Mouse (Mus musculus): ENCODE measurements around the gene 4930426L09Rik. TPM values are rescaled to one million over a fixed set of nuclear protein-coding genes. Genes with fewer than 3 reads are reported as not detected.

Gene 4930426L09Rik
- polyA plus RNA-seq, 1 experiment from 2014 or later = 0.27 TPM

DNA sequence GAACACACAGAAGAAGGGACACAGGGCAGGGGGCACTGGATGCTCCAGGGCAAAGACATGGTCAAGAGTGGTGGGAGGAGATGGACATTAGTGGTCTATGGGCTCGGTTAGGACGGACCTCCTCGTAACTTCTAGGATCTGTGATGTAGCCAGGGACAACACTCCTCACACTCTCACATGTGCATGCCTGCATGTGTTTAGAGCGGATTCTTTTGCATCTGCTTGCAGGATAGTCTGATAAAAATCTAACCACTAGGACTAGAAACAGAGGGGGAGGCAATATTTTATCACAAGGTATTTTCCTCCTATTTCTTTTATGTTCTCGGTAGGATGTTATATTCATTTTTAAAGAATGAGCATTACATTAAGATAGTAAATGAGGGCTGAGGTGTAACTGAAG, 38.6 kb upstream of the 4930426L09Rik start:
- no peak for ATAC-seq
- no peak overlapping the region for H3K9ac ChIP-seq (ENCODE audit: low read depth, low read length)
- no peaks in the 10 kb centered on the region for H3K36me3 ChIP-seq (ENCODE audit: control insufficient read depth, insufficient read depth)
- H3K9me3 ChIP-seq (ENCODE audit: control insufficient read depth) = no peaks in the 10 kb centered on the region
- 94% methylated on average over 5 of the region's 5 CpGs for WGBS
- no peak overlapping the region for H3K4me2 ChIP-seq (replicated peaks; ENCODE audit: low read depth)
- H3K4me1 ChIP-seq (replicated peaks; ENCODE audit: control insufficient read depth, insufficient read depth, low read length) = no peaks in the 10 kb centered on the region
- H3K27ac ChIP-seq (ENCODE audit: low read depth, low read length) = no peak overlapping the region
- TF ChIP-seq CTCF (IDR thresholded peaks at IDR 0.05; ENCODE audit: low read depth) = no peak
- H3K27me3 ChIP-seq (replicated peaks; ENCODE audit: control insufficient read depth, insufficient read depth, low read length) = no peaks in the 10 kb centered on the region
- H3K4me3 ChIP-seq (ENCODE audit: low read depth, low read length) = no peak overlapping the region

DNA sequence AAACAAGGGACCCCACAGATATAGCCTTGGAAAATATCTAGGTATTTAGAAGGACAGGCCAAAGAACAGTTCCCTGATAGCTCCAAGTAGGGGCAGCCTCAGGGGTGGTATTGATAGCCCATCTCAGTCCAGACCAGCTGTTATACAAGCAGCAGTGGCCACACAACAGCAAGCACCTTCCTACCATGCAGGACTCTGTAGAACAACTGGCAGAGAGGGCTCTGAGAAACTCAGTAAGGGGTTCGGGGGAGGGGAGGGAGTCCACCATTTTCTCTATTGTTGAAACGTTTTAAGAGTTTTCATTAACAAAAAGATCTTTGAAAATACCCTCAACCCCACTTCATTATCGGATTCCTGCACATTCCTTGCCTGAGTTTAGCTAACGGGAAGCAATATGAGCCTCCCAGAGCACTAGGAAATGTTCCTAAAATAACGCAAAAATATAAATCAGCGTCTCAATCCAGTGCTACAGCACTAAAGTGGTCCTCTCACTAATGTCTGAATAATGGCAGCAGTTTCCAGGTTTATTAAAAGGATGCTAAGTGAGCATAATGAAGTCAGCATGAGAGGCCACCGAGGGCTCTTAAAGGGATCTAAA, 37.7 kb upstream of the 4930426L09Rik start:
- H3K4me1 ChIP-seq (replicated peaks; ENCODE audit: control insufficient read depth, insufficient read depth, low read length) = no peaks in the 10 kb centered on the region
- H3K9ac ChIP-seq (ENCODE audit: low read depth, low read length) = no peak overlapping the region
- no peak for TF ChIP-seq CTCF (IDR thresholded peaks at IDR 0.05; ENCODE audit: low read depth)
- no peak for ATAC-seq
- no peak overlapping the region for H3K27ac ChIP-seq (ENCODE audit: low read depth, low read length)
- H3K27me3 ChIP-seq (replicated peaks; ENCODE audit: control insufficient read depth, insufficient read depth, low read length) = no peaks in the 10 kb centered on the region
- H3K9me3 ChIP-seq (ENCODE audit: control insufficient read depth) = no peaks in the 10 kb centered on the region
- H3K36me3 ChIP-seq (ENCODE audit: control insufficient read depth, insufficient read depth) = no peaks in the 10 kb centered on the region
- 59% methylated on average over 7 of the region's 7 CpGs for WGBS
- no peak overlapping the region for H3K4me3 ChIP-seq (ENCODE audit: low read depth, low read length)
- no peak overlapping the region for H3K4me2 ChIP-seq (replicated peaks; ENCODE audit: low read depth)

DNA sequence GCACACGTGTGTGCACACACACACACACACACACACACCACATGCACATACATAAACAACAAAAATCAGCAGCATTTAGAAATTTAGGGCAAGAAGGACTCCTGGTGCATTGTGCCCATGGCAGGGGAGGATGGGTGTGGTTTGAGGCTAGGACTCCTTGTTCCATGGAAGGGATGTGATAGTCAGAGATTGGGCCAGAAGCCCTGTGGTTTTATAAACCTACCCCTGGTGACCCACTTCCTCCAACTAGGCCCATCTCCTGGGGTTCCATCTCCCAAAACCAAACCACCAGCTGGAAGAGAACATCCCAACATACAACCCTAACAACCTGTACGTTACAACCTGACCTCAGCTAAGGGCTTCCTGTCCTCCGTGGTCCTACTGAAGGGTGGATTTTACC, 35.6 kb upstream of the 4930426L09Rik start:
- WGBS = 80% methylated on average over 3 of the region's 3 CpGs
- no peak overlapping the region for H3K9ac ChIP-seq (ENCODE audit: low read depth, low read length)
- H3K4me2 ChIP-seq (replicated peaks; ENCODE audit: low read depth) = no peak overlapping the region
- no peaks in the 10 kb centered on the region for H3K27me3 ChIP-seq (replicated peaks; ENCODE audit: control insufficient read depth, insufficient read depth, low read length)
- no peak overlapping the region for H3K4me3 ChIP-seq (ENCODE audit: low read depth, low read length)
- no peak for TF ChIP-seq CTCF (IDR thresholded peaks at IDR 0.05; ENCODE audit: low read depth)
- no peaks in the 10 kb centered on the region for H3K9me3 ChIP-seq (ENCODE audit: control insufficient read depth)
- H3K27ac ChIP-seq (ENCODE audit: low read depth, low read length) = no peak overlapping the region
- H3K4me1 ChIP-seq (replicated peaks; ENCODE audit: control insufficient read depth, insufficient read depth, low read length) = no peaks in the 10 kb centered on the region
- ATAC-seq = no peak
- no peaks in the 10 kb centered on the region for H3K36me3 ChIP-seq (ENCODE audit: control insufficient read depth, insufficient read depth)

DNA sequence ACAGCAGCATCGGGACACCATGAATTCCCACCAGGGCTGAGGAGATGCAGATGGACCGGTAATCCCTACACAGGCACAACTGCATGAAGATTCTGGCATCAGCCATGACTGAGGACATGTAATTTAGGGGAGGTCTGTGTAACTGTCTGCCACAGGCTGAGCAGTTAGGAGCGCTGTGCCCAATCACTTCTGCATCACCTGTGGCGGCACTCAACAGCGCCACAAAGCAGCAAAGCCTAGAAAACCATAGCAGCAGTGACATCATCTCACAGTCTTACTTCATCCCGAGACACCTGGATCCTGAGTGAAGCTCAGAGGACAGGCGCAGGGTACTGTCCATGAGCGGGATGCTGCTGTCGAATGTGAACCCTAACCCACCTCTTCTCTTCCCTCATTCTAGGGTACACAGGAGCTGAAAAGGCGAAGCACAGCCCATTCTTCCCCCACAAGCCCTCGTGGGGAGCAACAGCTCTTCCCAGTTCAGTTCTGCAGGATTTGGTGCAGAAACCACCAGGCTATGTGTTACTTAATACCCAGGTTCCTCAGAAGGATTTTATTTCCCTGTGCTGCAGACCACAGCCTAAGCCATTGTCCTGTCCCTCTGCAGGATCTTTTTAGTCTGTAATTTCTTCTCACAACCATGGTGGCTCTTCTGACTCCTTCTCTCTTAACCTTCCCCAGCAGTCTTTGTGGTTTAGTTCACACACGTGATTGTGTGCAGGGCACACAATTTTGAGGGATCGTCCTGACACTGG, 34.7 kb upstream of the 4930426L09Rik start:
- Histone ChIP-seq H3K27me3 (replicated peaks; ENCODE audit: control insufficient read depth, insufficient read depth, low read length) (no peaks in the 10 kb centered on the region), H3K36me3 (ENCODE audit: control insufficient read depth, insufficient read depth) (no peaks in the 10 kb centered on the region), H3K4me1 (replicated peaks; ENCODE audit: control insufficient read depth, insufficient read depth, low read length) (no peaks in the 10 kb centered on the region), H3K4me3 (ENCODE audit: low read depth, low read length) (no peak overlapping the region), H3K9me3 (ENCODE audit: control insufficient read depth) (no peaks in the 10 kb centered on the region), H3K27ac (ENCODE audit: low read depth, low read length) (no peak overlapping the region), H3K4me2 (replicated peaks; ENCODE audit: low read depth) (no peak overlapping the region), H3K9ac (ENCODE audit: low read depth, low read length) (no peak overlapping the region)
- ATAC-seq = no peak
- 86% methylated on average over 13 of the region's 13 CpGs for WGBS
- TF ChIP-seq CTCF (IDR thresholded peaks at IDR 0.05; ENCODE audit: low read depth) = no peak

DNA sequence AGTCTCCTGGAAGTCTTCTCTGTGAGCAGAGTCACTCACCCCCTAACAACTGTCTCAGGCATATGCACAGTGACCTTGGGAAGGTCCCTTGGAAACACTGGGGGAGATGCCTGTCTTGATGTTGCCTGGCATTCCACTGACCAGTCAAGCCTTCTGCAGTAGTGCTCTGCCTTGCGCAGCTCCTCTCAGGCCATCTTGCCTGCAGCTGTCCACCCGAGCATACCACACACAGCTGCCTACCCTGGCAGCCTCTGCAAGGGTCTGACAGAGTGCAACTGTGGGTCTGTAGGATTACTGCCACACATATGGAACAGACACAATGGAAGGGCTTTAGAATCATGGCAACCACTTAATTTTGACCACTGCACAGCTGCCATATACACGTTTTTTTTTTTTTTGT, 33.0 kb upstream of the 4930426L09Rik start:
- Histone ChIP-seq H3K27me3 (replicated peaks; ENCODE audit: control insufficient read depth, insufficient read depth, low read length) (no peaks in the 10 kb centered on the region), H3K27ac (ENCODE audit: low read depth, low read length) (no peak overlapping the region), H3K4me3 (ENCODE audit: low read depth, low read length) (no peak overlapping the region), H3K4me2 (replicated peaks; ENCODE audit: low read depth) (no peak overlapping the region), H3K9me3 (ENCODE audit: control insufficient read depth) (no peaks in the 10 kb centered on the region), H3K9ac (ENCODE audit: low read depth, low read length) (no peak overlapping the region), H3K4me1 (replicated peaks; ENCODE audit: control insufficient read depth, insufficient read depth, low read length) (no peaks in the 10 kb centered on the region), H3K36me3 (ENCODE audit: control insufficient read depth, insufficient read depth) (no peaks in the 10 kb centered on the region)
- WGBS = 76% methylated on average over 3 of the region's 3 CpGs
- no peak for TF ChIP-seq CTCF (IDR thresholded peaks at IDR 0.05; ENCODE audit: low read depth)
- no peak for ATAC-seq

DNA sequence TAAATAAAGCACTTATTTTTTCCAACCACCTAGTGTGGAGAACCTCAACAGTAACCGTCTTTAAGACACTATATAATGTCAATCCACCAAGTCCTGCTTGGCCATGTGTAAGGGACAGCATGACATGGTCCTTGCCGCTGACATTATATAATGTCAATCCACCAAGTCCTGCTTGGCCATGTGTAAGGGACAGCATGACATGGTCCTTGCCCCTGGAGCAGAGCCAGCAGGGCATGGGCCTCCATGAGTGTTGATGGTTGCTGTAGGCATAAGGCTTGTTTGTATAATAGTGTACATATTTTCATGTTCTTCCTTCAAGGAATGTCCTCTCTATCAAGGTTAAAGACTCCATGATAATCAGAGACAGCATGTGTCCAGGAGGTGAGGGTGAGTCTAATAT, 32.2 kb upstream of the 4930426L09Rik start:
- Histone ChIP-seq H3K4me2 (replicated peaks; ENCODE audit: low read depth) (no peak overlapping the region), H3K9ac (ENCODE audit: low read depth, low read length) (no peak overlapping the region), H3K9me3 (ENCODE audit: control insufficient read depth) (no peaks in the 10 kb centered on the region), H3K36me3 (ENCODE audit: control insufficient read depth, insufficient read depth) (no peaks in the 10 kb centered on the region), H3K4me1 (replicated peaks; ENCODE audit: control insufficient read depth, insufficient read depth, low read length) (no peaks in the 10 kb centered on the region), H3K27ac (ENCODE audit: low read depth, low read length) (no peak overlapping the region), H3K4me3 (ENCODE audit: low read depth, low read length) (no peak overlapping the region), H3K27me3 (replicated peaks; ENCODE audit: control insufficient read depth, insufficient read depth, low read length) (no peaks in the 10 kb centered on the region)
- 94% methylated on average over 2 of the region's 2 CpGs for WGBS
- no peak for TF ChIP-seq CTCF (IDR thresholded peaks at IDR 0.05; ENCODE audit: low read depth)
- no peak for ATAC-seq

All from intestine, postnatal 0 days (tissue).